Mouse (Mus musculus) heart, postnatal 4 days (tissue): ENCODE data around the gene Lrp5. TPM values are rescaled to one million over a fixed set of nuclear protein-coding genes. Genes with fewer than 3 reads are reported as not detected.

Source experiments
- DNase-seq: peaks from one replicate; pipeline ENCODE4 v3.0.0; 2021
- total RNA-seq, 2 experiments: library from RNA; stranded (reverse); gene quantifications; 2 replicates each; pipeline ENCODE4 v1.2.3; 2021

Lrp5 gene
- total RNA-seq, 2 experiments from 2014 or later: 43.1 to 46.0 TPM

- DNase-seq: no peak
Observed at GRCm38 (mm10) chr19:3549263-3549662, 137.1 kb downstream of the Lrp5 start.

- no peak for DNase-seq
Observed at GRCm38 (mm10) chr19:3548311-3548710, 138.1 kb downstream of the Lrp5 start.

GRCm38 (mm10) chr19:3544995-3545394 lies 141.4 kb downstream of the Lrp5 start:
- no peak for DNase-seq

GRCm38 (mm10) chr19:3542591-3542990 lies 143.8 kb downstream of the Lrp5 start:
- DNase-seq: no peak

- no peak for DNase-seq
Observed at GRCm38 (mm10) chr19:3540997-3541396, 145.4 kb downstream of the Lrp5 start.

GRCm38 (mm10) chr19:3540254-3540653 lies 146.1 kb downstream of the Lrp5 start:
- DNase-seq: no peak

GRCm38 (mm10) chr19:3539456-3539855 lies 146.9 kb downstream of the Lrp5 start:
- DNase-seq: no peak

- no peak for DNase-seq
Observed at GRCm38 (mm10) chr19:3537658-3538057, 148.7 kb downstream of the Lrp5 start.

- DNase-seq: no peak
Observed at GRCm38 (mm10) chr19:3534945-3535344, 151.4 kb downstream of the Lrp5 start.

Other genes starting within 250 kb of the Lrp5 start
- gene Ppp6r3, start 110.8 kb downstream of the Lrp5 start, total RNA-seq: 100 to 1,000 TPM; 108 TPM
- gene 1810055G02Rik, start 21.7 kb upstream of the Lrp5 start, total RNA-seq: 10 to 100 TPM; 17.5 to 18.3 TPM
- 10 to 100 TPM; 36.7 to 37.7 TPM for gene Kmt5b, start 80.9 kb upstream of the Lrp5 start, total RNA-seq
- 10 to 100 TPM; 16.8 to 16.9 TPM for gene Chka, start 165.2 kb upstream of the Lrp5 start, total RNA-seq
- 10 to 100 TPM; 19.2 to 22.9 TPM for gene Tcirg1, start 220.6 kb upstream of the Lrp5 start, total RNA-seq
- 100 to 1,000 TPM; 290 to 307 TPM for gene Ndufs8, start 226.2 kb upstream of the Lrp5 start, total RNA-seq
- 1 to 10 TPM; 1.6 to 1.9 TPM for gene Aldh3b1, start 243.2 kb upstream of the Lrp5 start, total RNA-seq
- gene Unc93b1, start 248.6 kb upstream of the Lrp5 start, total RNA-seq: 10 to 100 TPM; 15.1 to 15.4 TPM